Mouse (Mus musculus) cortical plate, adult 2 months (tissue): Measurements from ENCODE around the gene Cdr2. TPM values are rescaled to one million over a fixed set of nuclear protein-coding genes. Genes with fewer than 3 reads are reported as not detected.
"Not testable (repeated sequence)": the region's sequence is repeated elsewhere in the genome, so short reads cannot be mapped to it uniquely, and the experiment has no call there.

Experiments used
- H3K27ac ChIP-seq: fragments of 200-500 bp; 2 replicates; pipeline ENCODE4 v1.5.1; 2012; ENCODE audit warnings: low read length, control low read depth, inconsistent platforms; ENCODE audit not compliant: insufficient read depth
- H3K4me1 ChIP-seq: fragments of 200-500 bp; 2 replicates; pipeline ENCODE4 v1.6.1; 2011; ENCODE audit warnings: low read length; ENCODE audit not compliant: control insufficient read depth, insufficient read depth
- H3K4me3 ChIP-seq: fragments of 200-500 bp; 2 replicates; pipeline ENCODE4 v1.5.1; 2011; ENCODE audit warnings: mild to moderate bottlenecking, low read length, control low read depth; ENCODE audit not compliant: insufficient read depth
- CTCF ChIP-seq: fragments of 200-500 bp; IDR thresholded peaks from 2 replicates; pipeline ENCODE4 v1.5.1; 2011; ENCODE audit warnings: mild to moderate bottlenecking, control low read depth, low read length; ENCODE audit not compliant: insufficient read depth; ENCODE audit errors: extremely low read depth
- POLR2A ChIP-seq: fragments of 200-500 bp; IDR thresholded peaks from 2 replicates; pipeline ENCODE4 v1.6.1; 2011; ENCODE audit warnings: mild to moderate bottlenecking, low read length, control low read depth; ENCODE audit not compliant: insufficient read depth; ENCODE audit errors: extremely low read depth
- polyA plus RNA-seq: library from polyadenylated mRNA; depleted of rRNA; stranded (reverse); fragments of >200 nt; gene quantifications from 2 replicates; pipeline ENCODE4 v1.2.3, GENCODE M21; 2012; rRNA removed

Cdr2 gene
- polyA plus RNA-seq, 1 experiment: 17.5 TPM

- TF ChIP-seq CTCF (no peak), POLR2A (no peak)
- Histone ChIP-seq H3K27ac (no peak overlapping the region), H3K4me3 (no peak overlapping the region), H3K4me1 (no peaks in the 10 kb centered on the region)
Measured at GRCm38 (mm10) chr7:120916262-120916875, 65.7 kb downstream of the Cdr2 start.

GRCm38 (mm10) chr7:120913332-120913731 is 68.8 kb downstream of the Cdr2 start:
- H3K4me1 ChIP-seq: no peaks in the 10 kb centered on the region
- no peak overlapping the region for H3K27ac ChIP-seq
- TF ChIP-seq CTCF (no peak), POLR2A (no peak)
- H3K4me3 ChIP-seq: no peak overlapping the region

GRCm38 (mm10) chr7:120911268-120911667 is 70.8 kb downstream of the Cdr2 start:
- H3K27ac ChIP-seq, H3K4me3 ChIP-seq, H3K4me1 ChIP-seq: not testable (repeated sequence)

GRCm38 (mm10) chr7:120910172-120910571 is 71.9 kb downstream of the Cdr2 start:
- not testable (repeated sequence) for H3K4me1 ChIP-seq, H3K4me3 ChIP-seq, H3K27ac ChIP-seq

Other genes with a start within 250 kb of the Cdr2 start
- 10.3 and 13.4 TPM in 2 replicates for gene Vwa3a, start 243.0 kb downstream of the Cdr2 start, polyA plus RNA-seq
- not detected in 2 replicates for gene Gm5737, start 169.9 kb downstream of the Cdr2 start, polyA plus RNA-seq
- 33.8 and 36.2 TPM in 2 replicates for gene Eef2k, start 139.5 kb downstream of the Cdr2 start, polyA plus RNA-seq
- gene Polr3e, start 64.6 kb downstream of the Cdr2 start, polyA plus RNA-seq: 25.9 and 28.0 TPM in 2 replicates
- gene Mfsd13b, start 197 bp upstream of the Cdr2 start, polyA plus RNA-seq: 0.40 TPM in 2 replicates
- gene Mettl9, start 52.1 kb upstream of the Cdr2 start, polyA plus RNA-seq: 53.1 and 55.7 TPM in 2 replicates
- gene Igsf6, start 92.3 kb upstream of the Cdr2 start, polyA plus RNA-seq: 0.35 and 0.44 TPM in 2 replicates
- 0.17 and 0.25 TPM in 2 replicates for gene Otoa, start 99.3 kb upstream of the Cdr2 start, polyA plus RNA-seq